Mouse (Mus musculus) heart, embryonic 10.5 days (tissue): Measurements from ENCODE around the gene Med15. TPM values are rescaled to one million over a fixed set of nuclear protein-coding genes. Genes with fewer than 3 reads are reported as not detected.

Source experiments
- DNase-seq: peaks from one replicate; pipeline ENCODE4 v3.0.0-alpha.2; 2017; ENCODE audit warnings: low spot score
- H3K27ac ChIP-seq: fragments of 300-500 bp; sonication (generic); 2 replicates; pipeline ENCODE4 v1.5.1; 2016; ENCODE audit warnings: mild to moderate bottlenecking
- H3K27me3 ChIP-seq: fragments of 300-500 bp; sonication (generic); 2 replicates; pipeline ENCODE4 v1.6.1; 2016; ENCODE audit warnings: mild to moderate bottlenecking; ENCODE audit not compliant: poor library complexity, insufficient read depth, severe bottlenecking
- H3K36me3 ChIP-seq: fragments of 300-500 bp; sonication (generic); 2 replicates; pipeline ENCODE4 v1.6.1; 2016; ENCODE audit warnings: mild to moderate bottlenecking, moderate library complexity
- H3K4me1 ChIP-seq: fragments of 300-500 bp; sonication (generic); 2 replicates; pipeline ENCODE4 v1.6.1; 2016; ENCODE audit warnings: mild to moderate bottlenecking
- H3K4me3 ChIP-seq: fragments of 300-500 bp; sonication (generic); 2 replicates; pipeline ENCODE4 v1.5.1; 2016; ENCODE audit warnings: mild to moderate bottlenecking, moderate library complexity
- H3K9me3 ChIP-seq: fragments of 300-500 bp; sonication (generic); 2 replicates; pipeline ENCODE4 v1.6.1; 2016; ENCODE audit warnings: mild to moderate bottlenecking, moderate library complexity
- WGBS: fragments of 180-500 bp; shearing (Covaris S2); methylation state at CpG from one replicate; pipeline ENCODE4 v1.1.7; 2016; 5-methylcytosine and 5-hydroxymethylcytosine counted together
- polyA plus RNA-seq: library from polyadenylated mRNA; unstranded; fragments of >200 nt; fragmentation: Nextera tagmentation; extraction: Ambion mirVana; gene quantifications from 2 replicates; pipeline ENCODE4 v1.2.1, GENCODE M21; 2016

The Med15 gene
- polyA plus RNA-seq, 1 experiment from 2014 or later, result 48.0 TPM

- Histone ChIP-seq H3K9me3 (no peaks in the 10 kb centered on the region), H3K27ac (peak overlapping the region; percentile 49; the same call in 1 of the 2 replicates), H3K4me3 (no peak overlapping the region), H3K27me3 (no peaks in the 10 kb centered on the region), H3K36me3 (peaks cover 85% of the 10 kb centered on the region), H3K4me1 (peaks cover 17% of the 10 kb centered on the region)
- WGBS, result 59% methylated on average over 5 of the region's 5 CpGs
- no peak for DNase-seq
Observed at GRCm38 (mm10) chr16:17656212-17656871, 76.3 kb downstream of the Med15 start.

- Histone ChIP-seq H3K27me3 (no peaks in the 10 kb centered on the region), H3K4me1 (peaks cover 21% of the 10 kb centered on the region), H3K9me3 (no peaks in the 10 kb centered on the region), H3K36me3 (peaks cover 87% of the 10 kb centered on the region), H3K4me3 (no peak overlapping the region), H3K27ac (no peak overlapping the region)
- 88% methylated on average over 4 of the region's 4 CpGs for WGBS
- no peak for DNase-seq
Observed at GRCm38 (mm10) chr16:17654188-17654795, 78.4 kb downstream of the Med15 start.

DNA sequence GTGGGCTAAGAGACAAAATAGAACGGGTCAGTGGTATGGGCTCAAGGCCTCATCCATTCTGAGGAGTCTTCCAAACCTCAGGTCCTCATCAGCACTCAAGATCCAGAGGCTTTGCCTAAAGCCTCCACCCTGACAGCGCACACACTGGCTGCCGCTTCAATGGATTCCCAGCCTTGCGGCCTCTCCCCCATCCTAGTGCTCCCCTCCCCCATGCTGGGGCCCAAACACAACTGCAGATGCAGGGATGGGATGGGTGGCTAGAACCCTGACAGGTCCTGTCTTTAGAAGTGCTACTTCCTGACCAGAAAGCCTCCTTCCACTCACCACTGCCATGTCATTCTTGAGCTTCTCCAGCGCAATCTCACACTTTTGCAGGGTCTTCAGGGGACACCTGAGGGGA, 79.1 kb downstream of the Med15 start:
- peaks cover 90% of the 10 kb centered on the region for H3K36me3 ChIP-seq
- no peaks in the 10 kb centered on the region for H3K9me3 ChIP-seq
- H3K27ac ChIP-seq, result no peak overlapping the region
- no peaks in the 10 kb centered on the region for H3K27me3 ChIP-seq
- no peak for DNase-seq
- 93% methylated on average over 5 of the region's 5 CpGs for WGBS
- H3K4me3 ChIP-seq, result no peak overlapping the region
- H3K4me1 ChIP-seq, result peaks cover 21% of the 10 kb centered on the region

DNA sequence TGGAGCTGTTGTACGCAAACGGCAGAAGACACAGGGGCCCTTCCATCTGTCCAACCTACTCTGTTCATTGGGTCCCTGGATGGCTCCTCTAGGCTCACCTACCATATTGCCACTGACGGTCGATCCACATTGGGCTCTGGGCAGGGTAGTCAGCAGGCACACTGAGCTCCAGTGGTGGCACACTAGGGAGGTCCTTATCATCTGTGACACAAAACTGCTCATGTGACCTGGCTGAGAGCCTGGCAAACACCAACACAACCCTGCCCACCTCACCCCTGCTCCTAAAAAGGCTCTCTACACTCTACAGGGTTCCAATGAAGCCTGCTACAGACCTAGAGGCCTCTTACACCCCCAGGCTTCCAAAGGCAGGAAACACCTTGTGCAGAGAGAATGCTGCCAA, 80.1 kb downstream of the Med15 start:
- H3K27ac ChIP-seq, result no peak overlapping the region
- H3K36me3 ChIP-seq, result peaks cover 85% of the 10 kb centered on the region
- peaks cover 30% of the 10 kb centered on the region for H3K4me1 ChIP-seq
- H3K27me3 ChIP-seq, result no peaks in the 10 kb centered on the region
- 96% methylated on average over 4 of the region's 4 CpGs for WGBS
- DNase-seq, result no peak
- no peak overlapping the region for H3K4me3 ChIP-seq
- no peaks in the 10 kb centered on the region for H3K9me3 ChIP-seq

- 94% methylated on average over 1 of the region's 1 CpGs for WGBS
- H3K4me1 ChIP-seq, result peaks cover 30% of the 10 kb centered on the region
- no peak overlapping the region for H3K27ac ChIP-seq
- H3K9me3 ChIP-seq, result no peaks in the 10 kb centered on the region
- no peak overlapping the region for H3K4me3 ChIP-seq
- no peaks in the 10 kb centered on the region for H3K27me3 ChIP-seq
- H3K36me3 ChIP-seq, result peaks cover 73% of the 10 kb centered on the region
- no peak for DNase-seq
Observed at GRCm38 (mm10) chr16:17650711-17651110, 82.0 kb downstream of the Med15 start.

DNA sequence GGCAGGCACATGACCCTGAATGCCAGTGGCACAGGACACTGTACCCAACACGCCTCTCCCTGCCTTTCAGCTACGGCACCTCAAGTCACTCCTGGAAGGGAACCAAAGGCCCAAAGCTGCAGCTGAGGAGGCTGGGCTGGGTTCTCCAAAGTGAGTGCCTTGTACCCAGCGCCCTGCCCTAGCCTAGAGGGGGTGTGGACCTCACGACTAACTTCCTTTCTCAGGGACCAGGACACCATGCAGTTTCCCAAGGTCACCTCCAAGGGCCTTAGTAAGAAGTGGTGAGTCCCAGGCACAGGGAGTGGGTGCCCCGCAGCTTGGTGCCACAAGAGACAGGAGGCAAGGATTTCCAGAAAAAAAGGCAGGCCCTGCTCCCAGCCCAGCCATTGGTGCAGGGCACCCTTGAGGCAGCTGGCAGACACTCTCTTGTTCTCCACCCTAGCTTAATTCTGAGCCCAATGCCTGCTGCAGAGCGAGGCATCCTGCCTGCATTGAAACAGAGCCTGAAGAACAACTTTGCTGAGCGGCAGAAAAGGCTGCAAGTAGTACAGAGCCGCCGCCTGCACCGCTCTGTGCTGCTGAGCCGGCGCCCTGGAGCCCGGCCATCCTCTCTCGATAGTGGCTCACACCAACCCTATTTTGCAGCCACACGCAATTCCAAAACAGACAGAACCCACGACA, 82.6 kb downstream of the Med15 start:
- Histone ChIP-seq H3K4me3 (no peak overlapping the region), H3K27ac (no peak overlapping the region), H3K36me3 (peaks cover 67% of the 10 kb centered on the region), H3K27me3 (no peaks in the 10 kb centered on the region), H3K4me1 (peaks cover 30% of the 10 kb centered on the region), H3K9me3 (no peaks in the 10 kb centered on the region)
- no peak for DNase-seq
- WGBS, result 85% methylated on average over 16 of the region's 16 CpGs

DNA sequence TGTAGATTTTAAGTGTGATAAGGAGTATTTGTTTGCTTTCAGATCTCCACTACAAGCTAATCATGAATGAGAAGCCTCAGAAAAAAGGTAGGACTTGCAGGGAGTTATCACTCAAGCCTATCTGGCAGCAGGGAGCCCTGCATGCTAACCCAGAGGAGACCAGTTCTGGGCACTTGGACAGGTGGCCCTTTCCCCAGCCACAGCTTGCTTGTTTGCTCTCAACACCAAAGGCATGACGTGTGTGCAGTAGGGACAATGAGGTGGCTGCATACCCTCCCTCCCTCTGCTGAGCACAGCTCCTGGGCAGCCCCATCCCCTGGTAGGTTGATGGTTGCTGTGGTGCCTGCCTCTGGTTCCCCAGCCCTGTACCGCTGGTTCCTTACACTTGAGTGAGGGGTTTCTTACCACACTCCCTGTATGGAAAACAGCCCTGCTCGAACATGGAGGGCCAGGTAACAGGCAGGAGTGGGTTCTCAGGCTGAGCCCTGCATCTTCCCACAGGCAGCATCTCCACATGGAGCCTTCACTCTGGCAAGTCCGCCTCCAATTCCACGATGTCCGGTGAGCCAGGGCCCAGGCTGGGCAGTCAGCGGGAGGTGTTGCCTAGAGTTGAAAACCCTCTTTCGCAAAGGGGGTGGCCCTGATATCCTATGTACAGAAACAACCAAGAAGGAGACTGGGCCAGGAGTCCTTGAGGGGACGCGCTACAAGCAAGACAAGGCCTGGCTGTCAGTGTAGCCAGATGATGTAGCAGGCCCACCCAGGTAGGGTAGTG, 84.9 kb downstream of the Med15 start:
- no peaks in the 10 kb centered on the region for H3K9me3 ChIP-seq
- H3K36me3 ChIP-seq, result peaks cover 56% of the 10 kb centered on the region
- H3K4me3 ChIP-seq, result peak overlapping the region; percentile 18; the same call in 1 of the 2 replicates
- peaks cover 30% of the 10 kb centered on the region for H3K4me1 ChIP-seq
- no peak for DNase-seq
- 80% methylated on average over 10 of the region's 10 CpGs for WGBS
- no peaks in the 10 kb centered on the region for H3K27me3 ChIP-seq
- H3K27ac ChIP-seq, result no peak overlapping the region

- 32% methylated on average over 1 of the region's 1 CpGs for WGBS
- H3K36me3 ChIP-seq, result peaks cover 56% of the 10 kb centered on the region
Observed at GRCm38 (mm10) chr16:17647156-17647555, 85.5 kb downstream of the Med15 start.

DNA sequence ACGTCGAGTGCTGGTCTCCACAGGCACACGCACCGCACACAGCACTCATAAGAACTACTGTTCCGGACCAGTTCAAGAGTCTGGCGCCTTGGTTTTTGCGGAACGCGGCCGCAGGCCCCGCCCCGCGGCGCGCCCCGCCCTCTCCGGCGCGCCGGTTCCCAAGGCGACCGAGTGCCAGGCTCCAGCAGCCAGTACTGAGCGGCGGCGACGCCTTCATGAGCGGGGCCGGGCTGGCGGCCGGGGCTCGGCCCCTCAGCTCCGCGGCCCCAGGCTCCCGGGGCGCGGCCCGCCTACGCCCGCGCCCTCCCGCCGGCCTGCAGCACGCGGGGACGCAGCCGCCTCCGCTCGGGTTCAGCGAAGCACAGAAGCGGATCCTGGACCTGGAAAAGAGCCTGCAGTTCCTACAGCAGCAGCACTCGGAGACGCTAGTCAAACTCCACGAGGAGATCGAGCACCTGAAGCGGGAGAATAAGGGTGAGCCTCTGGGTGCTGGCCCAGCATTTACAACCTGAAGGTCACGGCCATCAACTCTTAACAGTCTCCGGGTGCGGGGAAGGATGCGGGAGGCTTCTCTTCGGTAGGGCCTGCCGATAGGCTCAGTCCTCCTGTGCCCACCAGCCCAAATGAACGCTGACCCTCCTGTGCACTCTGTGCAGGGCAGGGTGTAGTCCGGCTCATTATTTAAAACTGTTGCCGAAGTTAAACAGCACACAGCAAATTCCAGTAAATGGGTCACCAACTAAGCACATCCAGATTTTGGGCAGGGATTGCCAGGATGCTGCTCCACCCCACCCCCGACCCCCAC, 86.2 kb downstream of the Med15 start, which contains the start of gene Ccdc74a:
Gene Ccdc74a (plus strand): TSS at position 161 of the 805 bp plus-strand sequence.
- peaks cover 54% of the 10 kb centered on the region for H3K36me3 ChIP-seq
- H3K27ac ChIP-seq, result peak within 1 kb of the TSS; percentile 63

More at GRCm38 (mm10) chr16:17647156-17647555, 85.5 kb downstream of the Med15 start:
- Histone ChIP-seq H3K4me3 (peak overlapping the region; percentile 69), H3K27ac (no peak overlapping the region), H3K4me1 (peaks cover 30% of the 10 kb centered on the region), H3K9me3 (no peaks in the 10 kb centered on the region), H3K27me3 (no peaks in the 10 kb centered on the region)
- no peak for DNase-seq

DNA sequence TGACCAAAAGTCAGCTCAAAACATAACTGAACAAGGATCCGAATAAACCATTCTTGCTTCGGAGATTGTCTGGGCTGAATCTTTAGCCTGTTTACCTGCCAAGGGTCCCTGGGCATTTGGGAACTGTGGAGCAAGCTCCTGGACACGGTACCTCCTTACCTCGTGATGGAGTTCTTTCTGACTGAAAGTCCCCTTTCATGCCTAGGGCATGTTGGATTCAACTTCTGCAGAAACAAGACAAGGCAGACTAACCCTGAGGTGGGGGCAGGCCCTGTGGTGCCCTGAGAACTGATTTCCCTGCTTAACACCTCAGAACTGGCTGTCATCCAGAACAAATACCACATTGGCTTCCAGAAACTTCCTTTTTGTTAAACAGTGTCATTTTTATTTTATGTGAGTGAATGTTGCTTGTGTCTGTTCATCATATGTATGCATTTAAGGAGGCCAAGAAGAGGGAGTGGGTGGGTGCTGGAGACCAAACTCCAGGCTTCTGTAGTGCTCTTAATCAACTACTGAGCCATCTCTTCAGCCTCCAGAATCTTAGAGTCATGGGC, 89.2 kb downstream of the Med15 start:
- H3K4me1 ChIP-seq, result peaks cover 25% of the 10 kb centered on the region
- H3K27ac ChIP-seq, result no peak overlapping the region
- no peak overlapping the region for H3K4me3 ChIP-seq
- H3K36me3 ChIP-seq, result peaks cover 56% of the 10 kb centered on the region
- peak; percentile 65 for DNase-seq
- no peaks in the 10 kb centered on the region for H3K27me3 ChIP-seq
- H3K9me3 ChIP-seq, result no peaks in the 10 kb centered on the region
- WGBS, result 98% methylated on average over 4 of the region's 4 CpGs

More for the DNA sequence above, 86.2 kb downstream of the Med15 start, which contains the start of gene Ccdc74a:
- WGBS, result 3% methylated on average over 65 of the region's 65 CpGs
- peak within 1 kb of the TSS; percentile 69 for H3K4me3 ChIP-seq
- peaks cover 30% of the 10 kb centered on the region for H3K4me1 ChIP-seq
- no peaks in the 10 kb centered on the region for H3K27me3 ChIP-seq
- no peaks in the 10 kb centered on the region for H3K9me3 ChIP-seq
- peak; percentile 93 for DNase-seq

- Histone ChIP-seq H3K27me3 (no peaks in the 10 kb centered on the region), H3K4me3 (no peak overlapping the region), H3K27ac (no peak overlapping the region), H3K4me1 (peaks cover 25% of the 10 kb centered on the region), H3K36me3 (peaks cover 64% of the 10 kb centered on the region), H3K9me3 (no peaks in the 10 kb centered on the region)
- WGBS, result 87% methylated on average over 8 of the region's 8 CpGs
- DNase-seq, result no peak
Observed at GRCm38 (mm10) chr16:17642311-17642710, 90.4 kb downstream of the Med15 start.

DNA sequence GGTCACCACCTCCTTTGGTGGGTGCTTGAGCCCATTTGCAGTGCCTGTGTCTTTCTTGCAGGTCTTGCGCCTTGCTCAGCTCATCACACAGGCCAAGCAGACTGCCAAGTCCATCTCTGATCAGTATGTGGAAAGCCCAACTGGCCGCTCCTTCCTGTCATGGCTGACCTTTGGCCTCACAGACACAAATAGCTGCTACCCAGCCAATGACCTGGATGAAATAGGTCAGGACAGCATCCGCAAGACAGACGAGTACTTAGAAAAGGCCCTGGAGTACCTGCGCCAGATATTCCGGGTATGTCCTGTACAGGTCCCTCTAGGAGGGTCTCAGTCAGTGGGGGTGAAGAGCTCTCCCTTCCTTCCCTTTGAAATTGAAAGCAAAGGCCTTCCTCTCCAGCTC, 91.4 kb downstream of the Med15 start:
- WGBS, result 85% methylated on average over 6 of the region's 6 CpGs
- peaks cover 25% of the 10 kb centered on the region for H3K4me1 ChIP-seq
- H3K36me3 ChIP-seq, result peaks cover 64% of the 10 kb centered on the region

More for the DNA sequence above, 91.4 kb downstream of the Med15 start:
- no peak overlapping the region for H3K27ac ChIP-seq
- DNase-seq, result peak; percentile 66
- H3K4me3 ChIP-seq, result no peak overlapping the region
- no peaks in the 10 kb centered on the region for H3K27me3 ChIP-seq
- no peaks in the 10 kb centered on the region for H3K9me3 ChIP-seq
